Mouse (Mus musculus) neural tube, embryonic 14.5 days (tissue): ENCODE results near the gene Ccdc171. TPM values are rescaled to one million over a fixed set of nuclear protein-coding genes. Genes with fewer than 3 reads are reported as not detected.
"Not testable (repeated sequence)": the region's sequence is repeated elsewhere in the genome, so short reads cannot be mapped to it uniquely, and the experiment has no call there.

Source experiments
- ATAC-seq: fragments of 200-750 bp; cut with Nextera tagmentation; 2 replicates; pipeline ENCODE4 v1.8.0; 2017; ENCODE audit warnings: low read depth, mild to moderate bottlenecking, moderate TSS enrichment, moderate library complexity
- H3K27ac ChIP-seq: fragments of 300-500 bp; sonication (generic); 2 replicates; pipeline ENCODE4 v1.5.1; 2014; ENCODE audit warnings: low read depth, mild to moderate bottlenecking, control low read depth, low read length, moderate library complexity, mixed read lengths
- H3K27me3 ChIP-seq: fragments of 300-500 bp; sonication (generic); 2 replicates; pipeline ENCODE4 v1.6.1; 2014; ENCODE audit warnings: low read length; ENCODE audit not compliant: control insufficient read depth, insufficient read depth
- H3K36me3 ChIP-seq: fragments of 300-500 bp; sonication (generic); 2 replicates; pipeline ENCODE4 v1.6.1; 2014; ENCODE audit warnings: low read length, mixed read lengths; ENCODE audit not compliant: control insufficient read depth, insufficient read depth
- H3K4me1 ChIP-seq: fragments of 300-500 bp; sonication (generic); 2 replicates; pipeline ENCODE4 v1.6.1; 2014; ENCODE audit warnings: low read length; ENCODE audit not compliant: control insufficient read depth, insufficient read depth
- H3K4me2 ChIP-seq: fragments of 300-500 bp; sonication (generic); 2 replicates; pipeline ENCODE4 v1.6.1; 2014; ENCODE audit warnings: mild to moderate bottlenecking, low read depth, low read length, control low read depth
- H3K4me3 ChIP-seq: fragments of 300-500 bp; sonication (generic); 2 replicates; pipeline ENCODE4 v1.5.1; 2014; ENCODE audit warnings: low read depth, low read length, control low read depth, mixed read lengths
- H3K9ac ChIP-seq: fragments of 300-500 bp; sonication (generic); replicated peaks from 2 replicates; pipeline ENCODE4 v1.6.1; 2014; ENCODE audit warnings: low read depth, mild to moderate bottlenecking, control low read depth, low read length, mixed read lengths
- H3K9me3 ChIP-seq: fragments of 300-500 bp; sonication (generic); 2 replicates; pipeline ENCODE4 v1.6.1; 2016; ENCODE audit warnings: low read length; ENCODE audit not compliant: control insufficient read depth
- WGBS: fragments of 180-500 bp; shearing (Covaris S2); extraction: QIAGEN DNeasy Blood & Tissue Kit; methylation state at CpG from one replicate; pipeline ENCODE4 v1.1.7; 2014; 5-methylcytosine and 5-hydroxymethylcytosine counted together
- polyA plus RNA-seq: library from polyadenylated mRNA; unstranded; fragments of >200 nt; fragmentation: Nextera tagmentation; extraction: Ambion mirVana; gene quantifications from 2 replicates; pipeline ENCODE4 v1.2.1, GENCODE M21; 2014

The Ccdc171 gene
- polyA plus RNA-seq, 1 experiment from 2014 or later, result 4.5 TPM

GRCm38 (mm10) chr4:83657021-83657420 is 131.7 kb downstream of the Ccdc171 start:
- no peak overlapping the region for H3K27ac ChIP-seq
- no peaks in the 10 kb centered on the region for H3K36me3 ChIP-seq
- no peak overlapping the region for H3K4me3 ChIP-seq
- no peak overlapping the region for H3K9ac ChIP-seq
- peak overlapping the region; percentile 43 for H3K4me2 ChIP-seq
- H3K4me1 ChIP-seq, result 0 out of 2 replicates have a peak, but pooled peaks cover 6% of the 10 kb centered on the region
- H3K27me3 ChIP-seq, result no peaks in the 10 kb centered on the region
- no peaks in the 10 kb centered on the region for H3K9me3 ChIP-seq
- 45% methylated on average over 6 of the region's 6 CpGs for WGBS
- peak; percentile 23; the same call in 1 of the 2 replicates for ATAC-seq

- H3K27ac ChIP-seq, result no peak overlapping the region
- 0 out of 2 replicates have a peak, but pooled peaks cover 6% of the 10 kb centered on the region for H3K4me1 ChIP-seq
- no peak overlapping the region for H3K9ac ChIP-seq
- no peak for ATAC-seq
- no peak overlapping the region for H3K4me3 ChIP-seq
- no peaks in the 10 kb centered on the region for H3K9me3 ChIP-seq
- 84% methylated on average over 10 of the region's 10 CpGs for WGBS
- no peaks in the 10 kb centered on the region for H3K36me3 ChIP-seq
- H3K4me2 ChIP-seq, result no peak overlapping the region
- no peaks in the 10 kb centered on the region for H3K27me3 ChIP-seq
Observed at GRCm38 (mm10) chr4:83658415-83658814, 133.1 kb downstream of the Ccdc171 start.

- Histone ChIP-seq H3K9ac (no peak overlapping the region), H3K36me3 (no peaks in the 10 kb centered on the region), H3K27ac (no peak overlapping the region), H3K27me3 (no peaks in the 10 kb centered on the region), H3K4me1 (0 out of 2 replicates have a peak, but pooled peaks cover 6% of the 10 kb centered on the region), H3K4me2 (no peak overlapping the region), H3K4me3 (no peak overlapping the region), H3K9me3 (no peaks in the 10 kb centered on the region)
- WGBS, result 72% methylated on average over 11 of the region's 11 CpGs
- ATAC-seq, result no peak
Observed at GRCm38 (mm10) chr4:83659411-83659810, 134.1 kb downstream of the Ccdc171 start.

GRCm38 (mm10) chr4:83661519-83662271 is 136.3 kb downstream of the Ccdc171 start:
- WGBS, result 77% methylated on average over 1 of the region's 1 CpGs
- Histone ChIP-seq H3K9me3 (no peaks in the 10 kb centered on the region), H3K27ac (no peak overlapping the region), H3K27me3 (no peaks in the 10 kb centered on the region), H3K4me2 (no peak overlapping the region), H3K9ac (no peak overlapping the region), H3K4me3 (no peak overlapping the region), H3K36me3 (no peaks in the 10 kb centered on the region), H3K4me1 (0 out of 2 replicates have a peak, but pooled peaks cover 2% of the 10 kb centered on the region)
- no peak for ATAC-seq

- H3K27me3 ChIP-seq, result no peaks in the 10 kb centered on the region
- ATAC-seq, result no peak
- H3K4me3 ChIP-seq, result no peak overlapping the region
- no peaks in the 10 kb centered on the region for H3K4me1 ChIP-seq
- no peaks in the 10 kb centered on the region for H3K9me3 ChIP-seq
- 91% methylated on average over 4 of the region's 4 CpGs for WGBS
- no peak overlapping the region for H3K4me2 ChIP-seq
- no peak overlapping the region for H3K27ac ChIP-seq
- H3K36me3 ChIP-seq, result no peaks in the 10 kb centered on the region
- H3K9ac ChIP-seq, result no peak overlapping the region
Observed at GRCm38 (mm10) chr4:83662301-83662700, 137.0 kb downstream of the Ccdc171 start.

GRCm38 (mm10) chr4:83669552-83669951 is 144.2 kb downstream of the Ccdc171 start:
- Histone ChIP-seq H3K9me3 (no peaks in the 10 kb centered on the region), H3K27me3 (no peaks in the 10 kb centered on the region), H3K9ac (no peak overlapping the region), H3K27ac (no peak overlapping the region), H3K36me3 (no peaks in the 10 kb centered on the region), H3K4me3 (no peak overlapping the region), H3K4me1 (no peaks in the 10 kb centered on the region), H3K4me2 (no peak overlapping the region)
- no peak for ATAC-seq
- 74% methylated on average over 2 of the region's 2 CpGs for WGBS

- H3K4me3 ChIP-seq, ATAC-seq, H3K9ac ChIP-seq, H3K36me3 ChIP-seq, H3K4me1 ChIP-seq, H3K27me3 ChIP-seq, H3K27ac ChIP-seq, H3K9me3 ChIP-seq, H3K4me2 ChIP-seq: not testable (repeated sequence)
- WGBS, result 95% methylated on average over 4 of the region's 4 CpGs
Observed at GRCm38 (mm10) chr4:83675308-83675707, 150.0 kb downstream of the Ccdc171 start.

- Histone ChIP-seq H3K9me3 (no peaks in the 10 kb centered on the region), H3K4me1 (no peaks in the 10 kb centered on the region), H3K36me3 (no peaks in the 10 kb centered on the region), H3K4me3 (no peak overlapping the region), H3K27me3 (no peaks in the 10 kb centered on the region), H3K9ac (no peak overlapping the region), H3K4me2 (no peak overlapping the region), H3K27ac (no peak overlapping the region)
- 87% methylated on average over 4 of the region's 4 CpGs for WGBS
- ATAC-seq, result no peak
Observed at GRCm38 (mm10) chr4:83676444-83676843, 151.1 kb downstream of the Ccdc171 start.

- Histone ChIP-seq H3K4me1 (no peaks in the 10 kb centered on the region), H3K27me3 (no peaks in the 10 kb centered on the region), H3K4me2 (no peak overlapping the region), H3K9me3 (no peaks in the 10 kb centered on the region), H3K27ac (no peak overlapping the region), H3K36me3 (no peaks in the 10 kb centered on the region), H3K4me3 (no peak overlapping the region), H3K9ac (no peak overlapping the region)
- no peak for ATAC-seq
- WGBS, result 97% methylated on average over 14 of the region's 14 CpGs
Observed at GRCm38 (mm10) chr4:83681081-83681480, 155.7 kb downstream of the Ccdc171 start.
